Mouse (Mus musculus) neural tube, embryonic 13.5 days (tissue): ENCODE results near the gene Ampd3. TPM values are rescaled to one million over a fixed set of nuclear protein-coding genes. Genes with fewer than 3 reads are reported as not detected.

Source experiments
- ATAC-seq: fragments of 200-750 bp; cut with Nextera tagmentation; 2 replicates; pipeline ENCODE4 v1.8.0; 2017; ENCODE audit warnings: low read depth, mild to moderate bottlenecking, moderate TSS enrichment, moderate library complexity
- H3K27ac ChIP-seq: fragments of 300-500 bp; sonication (generic); replicated peaks from 2 replicates; pipeline ENCODE4 v1.5.1; 2015; ENCODE audit warnings: moderate library complexity, mild to moderate bottlenecking, inconsistent platforms
- H3K27me3 ChIP-seq: fragments of 300-500 bp; sonication (generic); 2 replicates; pipeline ENCODE4 v1.6.1; 2015; ENCODE audit warnings: mild to moderate bottlenecking, inconsistent platforms
- H3K36me3 ChIP-seq: fragments of 300-500 bp; sonication (generic); 2 replicates; pipeline ENCODE4 v1.6.1; 2015; ENCODE audit warnings: mild to moderate bottlenecking, inconsistent platforms
- H3K4me1 ChIP-seq: fragments of 300-500 bp; sonication (generic); replicated peaks from 2 replicates; pipeline ENCODE4 v1.6.1; 2015; ENCODE audit warnings: inconsistent platforms
- H3K4me2 ChIP-seq: fragments of 300-500 bp; sonication (generic); 2 replicates; pipeline ENCODE4 v1.6.1; 2015; ENCODE audit warnings: inconsistent platforms, mild to moderate bottlenecking, moderate library complexity
- H3K4me3 ChIP-seq: fragments of 300-500 bp; sonication (generic); 2 replicates; pipeline ENCODE4 v1.5.1; 2015; ENCODE audit warnings: mild to moderate bottlenecking, inconsistent platforms
- H3K9ac ChIP-seq: fragments of 300-500 bp; sonication (generic); 2 replicates; pipeline ENCODE4 v1.6.1; 2015; ENCODE audit warnings: moderate library complexity, mild to moderate bottlenecking, inconsistent platforms
- H3K9me3 ChIP-seq: fragments of 300-500 bp; sonication (generic); 2 replicates; pipeline ENCODE4 v1.6.1; 2016; ENCODE audit warnings: inconsistent platforms
- WGBS: fragments of 180-500 bp; shearing (Covaris S2); methylation state at CpG from one replicate; pipeline ENCODE4 v1.1.7; 2015; 5-methylcytosine and 5-hydroxymethylcytosine counted together
- polyA plus RNA-seq: library from polyadenylated mRNA; unstranded; fragments of >200 nt; fragmentation: Nextera tagmentation; extraction: Ambion mirVana; gene quantifications from 2 replicates; pipeline ENCODE4 v1.2.1, GENCODE M21; 2015

The Ampd3 gene
- polyA plus RNA-seq, result 5.2 and 5.4 TPM in 2 replicates

GRCm38 (mm10) chr7:110768001-110768400 lies at the start of gene Ampd3:
Ampd3 (plus strand) TSS chr7:110768206.
- Histone ChIP-seq H3K9ac (peak within 1 kb of the TSS; percentile 85), H3K4me2 (peak within 1 kb of the TSS; percentile 91), H3K4me1 (peaks cover 14% of the 10 kb centered on the region), H3K36me3 (no peaks in the 10 kb centered on the region), H3K27me3 (peaks cover 24% of the 10 kb centered on the region), H3K4me3 (peak within 1 kb of the TSS; percentile 58), H3K27ac (0 out of 2 replicates have a peak within 1 kb of the TSS, but pooled peaks have one; percentile 13), H3K9me3 (no peaks in the 10 kb centered on the region)
- 11% methylated on average over 16 of the region's 16 CpGs for WGBS
- ATAC-seq, result peak; percentile 45; the same call in 1 of the 2 replicates

GRCm38 (mm10) chr7:110718505-110718904 lies 49.5 kb upstream of the Ampd3 start:
- no peak overlapping the region for H3K27ac ChIP-seq
- H3K4me2 ChIP-seq, result no peak overlapping the region
- H3K36me3 ChIP-seq, result no peaks in the 10 kb centered on the region
- no peak for ATAC-seq
- H3K9me3 ChIP-seq, result no peaks in the 10 kb centered on the region
- no peaks in the 10 kb centered on the region for H3K4me1 ChIP-seq
- no peak overlapping the region for H3K4me3 ChIP-seq
- H3K27me3 ChIP-seq, result no peaks in the 10 kb centered on the region
- WGBS, result 87% methylated on average over 6 of the region's 6 CpGs
- no peak overlapping the region for H3K9ac ChIP-seq

GRCm38 (mm10) chr7:110719857-110720256 lies 48.1 kb upstream of the Ampd3 start:
- no peaks in the 10 kb centered on the region for H3K9me3 ChIP-seq
- H3K4me1 ChIP-seq, result no peaks in the 10 kb centered on the region
- H3K27me3 ChIP-seq, result no peaks in the 10 kb centered on the region
- no peak overlapping the region for H3K9ac ChIP-seq
- H3K4me2 ChIP-seq, result no peak overlapping the region
- ATAC-seq, result no peak
- H3K36me3 ChIP-seq, result no peaks in the 10 kb centered on the region
- H3K4me3 ChIP-seq, result no peak overlapping the region
- H3K27ac ChIP-seq, result no peak overlapping the region
- WGBS, result 88% methylated on average over 4 of the region's 4 CpGs

GRCm38 (mm10) chr7:110722183-110722582 lies 45.8 kb upstream of the Ampd3 start:
- H3K4me2 ChIP-seq, result no peak overlapping the region
- no peaks in the 10 kb centered on the region for H3K27me3 ChIP-seq
- H3K4me1 ChIP-seq, result no peaks in the 10 kb centered on the region
- no peaks in the 10 kb centered on the region for H3K9me3 ChIP-seq
- ATAC-seq, result no peak
- no peak overlapping the region for H3K27ac ChIP-seq
- WGBS, result 85% methylated on average over 4 of the region's 4 CpGs
- no peaks in the 10 kb centered on the region for H3K36me3 ChIP-seq
- no peak overlapping the region for H3K4me3 ChIP-seq
- no peak overlapping the region for H3K9ac ChIP-seq

GRCm38 (mm10) chr7:110727049-110727448 lies 41.0 kb upstream of the Ampd3 start:
- peak; percentile 43; the same call in 1 of the 2 replicates for ATAC-seq
- Histone ChIP-seq H3K27ac (no peak overlapping the region), H3K36me3 (no peaks in the 10 kb centered on the region), H3K9me3 (no peaks in the 10 kb centered on the region), H3K4me1 (peaks cover 20% of the 10 kb centered on the region), H3K9ac (no peak overlapping the region), H3K4me2 (no peak overlapping the region), H3K4me3 (no peak overlapping the region), H3K27me3 (no peaks in the 10 kb centered on the region)
- WGBS, result 28% methylated on average over 2 of the region's 2 CpGs

GRCm38 (mm10) chr7:110728876-110729275 lies 39.1 kb upstream of the Ampd3 start:
- 58% methylated on average over 3 of the region's 3 CpGs for WGBS
- peaks cover 23% of the 10 kb centered on the region for H3K4me1 ChIP-seq
- no peak overlapping the region for H3K9ac ChIP-seq
- H3K4me2 ChIP-seq, result no peak overlapping the region
- H3K27me3 ChIP-seq, result no peaks in the 10 kb centered on the region
- H3K27ac ChIP-seq, result no peak overlapping the region
- no peak overlapping the region for H3K4me3 ChIP-seq
- peak; percentile 32; the same call in 1 of the 2 replicates for ATAC-seq
- no peaks in the 10 kb centered on the region for H3K9me3 ChIP-seq
- no peaks in the 10 kb centered on the region for H3K36me3 ChIP-seq

- no peaks in the 10 kb centered on the region for H3K9me3 ChIP-seq
- peak; percentile 20; the same call in 1 of the 2 replicates for ATAC-seq
- no peaks in the 10 kb centered on the region for H3K36me3 ChIP-seq
- peak overlapping the region; percentile 65; the same call in 1 of the 2 replicates for H3K27ac ChIP-seq
- H3K27me3 ChIP-seq, result no peaks in the 10 kb centered on the region
- no peak overlapping the region for H3K9ac ChIP-seq
- H3K4me1 ChIP-seq, result peaks cover 23% of the 10 kb centered on the region
- WGBS, result 38% methylated on average over 6 of the region's 6 CpGs
- H3K4me2 ChIP-seq, result no peak overlapping the region
- no peak overlapping the region for H3K4me3 ChIP-seq
These were observed 38.7 kb upstream of the Ampd3 start for GRCm38 (mm10) chr7:110729295-110729694.

- no peak for ATAC-seq
- no peaks in the 10 kb centered on the region for H3K27me3 ChIP-seq
- H3K27ac ChIP-seq, result 0 out of 2 replicates have a peak overlapping the region, but pooled peaks have one; percentile 13
- 39% methylated on average over 6 of the region's 6 CpGs for WGBS
- H3K9ac ChIP-seq, result no peak overlapping the region
- no peaks in the 10 kb centered on the region for H3K36me3 ChIP-seq
- no peak overlapping the region for H3K4me3 ChIP-seq
- no peak overlapping the region for H3K4me2 ChIP-seq
- H3K4me1 ChIP-seq, result peaks cover 23% of the 10 kb centered on the region
- H3K9me3 ChIP-seq, result no peaks in the 10 kb centered on the region
These were observed 36.7 kb upstream of the Ampd3 start for GRCm38 (mm10) chr7:110731091-110731967.

GRCm38 (mm10) chr7:110732001-110732632 lies 35.9 kb upstream of the Ampd3 start:
- Histone ChIP-seq H3K4me1 (peaks cover 23% of the 10 kb centered on the region), H3K36me3 (no peaks in the 10 kb centered on the region), H3K27ac (no peak overlapping the region), H3K27me3 (no peaks in the 10 kb centered on the region), H3K4me3 (no peak overlapping the region), H3K9ac (no peak overlapping the region), H3K9me3 (no peaks in the 10 kb centered on the region), H3K4me2 (no peak overlapping the region)
- ATAC-seq, result no peak
- WGBS, result 79% methylated on average over 12 of the region's 12 CpGs

- H3K4me2 ChIP-seq, result no peak overlapping the region
- H3K36me3 ChIP-seq, result no peaks in the 10 kb centered on the region
- no peaks in the 10 kb centered on the region for H3K9me3 ChIP-seq
- no peaks in the 10 kb centered on the region for H3K27me3 ChIP-seq
- peaks cover 22% of the 10 kb centered on the region for H3K4me1 ChIP-seq
- no peak overlapping the region for H3K4me3 ChIP-seq
- no peak overlapping the region for H3K9ac ChIP-seq
- ATAC-seq, result no peak
- H3K27ac ChIP-seq, result no peak overlapping the region
- 60% methylated on average over 2 of the region's 2 CpGs for WGBS
These were observed 31.1 kb upstream of the Ampd3 start for GRCm38 (mm10) chr7:110736914-110737313.

GRCm38 (mm10) chr7:110739764-110740163 lies 28.2 kb upstream of the Ampd3 start:
- peak overlapping the region; percentile 49; the same call in 1 of the 2 replicates for H3K27ac ChIP-seq
- no peaks in the 10 kb centered on the region for H3K27me3 ChIP-seq
- peaks cover 18% of the 10 kb centered on the region for H3K4me1 ChIP-seq
- no peak overlapping the region for H3K4me3 ChIP-seq
- no peaks in the 10 kb centered on the region for H3K9me3 ChIP-seq
- H3K9ac ChIP-seq, result no peak overlapping the region
- no peaks in the 10 kb centered on the region for H3K36me3 ChIP-seq
- no peak overlapping the region for H3K4me2 ChIP-seq
- peak; percentile 36; the same call in 1 of the 2 replicates for ATAC-seq
- 39% methylated on average over 5 of the region's 5 CpGs for WGBS

GRCm38 (mm10) chr7:110740188-110740587 lies 27.8 kb upstream of the Ampd3 start:
- Histone ChIP-seq H3K4me3 (no peak overlapping the region), H3K4me2 (no peak overlapping the region), H3K4me1 (peaks cover 18% of the 10 kb centered on the region), H3K9ac (no peak overlapping the region), H3K36me3 (no peaks in the 10 kb centered on the region), H3K9me3 (no peaks in the 10 kb centered on the region), H3K27ac (peak overlapping the region; percentile 49), H3K27me3 (no peaks in the 10 kb centered on the region)
- WGBS, result 38% methylated on average over 2 of the region's 2 CpGs
- ATAC-seq, result peak; percentile 81
